Mouse (Mus musculus) Patski (cell line): Measurements from ENCODE around the gene Litaf. TPM values are rescaled to one million over a fixed set of nuclear protein-coding genes. Genes with fewer than 3 reads are reported as not detected.

Source experiments
- ATAC-seq: fragments of 100-300 bp; one replicate; pipeline ENCODE4 v1.8.0; 2021
- CTCF ChIA-PET: fragments of 350-600 bp; sonication (Branson Sonifier 250); formaldehyde crosslinking; loops from one replicate; lab custom pipeline; 2022; ENCODE audit warnings: inconsistent platforms; lab: Charles Lee
- POLR2A ChIA-PET: fragments of 350-600 bp; sonication (Branson Sonifier 250); formaldehyde crosslinking; loops from one replicate; lab custom pipeline; 2022; ENCODE audit warnings: antibody characterized with exemption, inconsistent platforms; lab: Charles Lee
- DNase-seq: peaks from one replicate; pipeline ENCODE4 v3.0.0-alpha.2; 2011; ENCODE audit warnings: low read depth, low spot score
- H3K27me3 ChIP-seq: fragments of 371-371 bp; one replicate; pipeline ENCODE4 v1.5.1; 2021
- CTCF ChIP-seq: fragments of 100-300 bp; IDR thresholded peaks from one replicate; pipeline ENCODE4 v1.5.1; 2021
- in situ Hi-C: fragments of 300-500 bp; cut with MboI; formaldehyde crosslinking; loops from 3 replicates; pipeline ENCODE4 v1.11.1; 2018; ENCODE audit warnings: low pct_unique_long_range_greater_than_20kb, mixed read lengths
- polyA plus RNA-seq: library from polyadenylated mRNA; unstranded; gene quantifications from one replicate; pipeline ENCODE4 v1.2.3, GENCODE M21; 2021

Gene Litaf
- polyA plus RNA-seq, 1 experiment from 2014 or later: 344 TPM

- no peak for ATAC-seq
- no peak for DNase-seq
- TF ChIP-seq CTCF: no peak
- CTCF ChIA-PET: no interaction called here
- H3K27me3 ChIP-seq: no peaks in the 10 kb centered on the region
- POLR2A ChIA-PET: interaction anchor here (0.6 to 1.0 kb wide), 3 partner anchors 14 to 53 kb away, joined by 3 to 4 read pairs (median 3); no protein-coding TSS in a partner anchor
- in situ Hi-C loops: no loop called here
Measured at GRCm38 (mm10) chr16:10955078-10955477, 110.9 kb downstream of the Litaf start.

GRCm38 (mm10) chr16:10952881-10953280, 113.1 kb downstream of the Litaf start:
- no peak for TF ChIP-seq CTCF
- DNase-seq: no peak
- in situ Hi-C loops: no loop called here
- no peak for ATAC-seq
- CTCF ChIA-PET: no interaction called here
- H3K27me3 ChIP-seq: no peaks in the 10 kb centered on the region
- POLR2A ChIA-PET: interaction anchor here (1.2 kb wide), 1 partner anchor 74 kb away, joined by 5 read pairs; no protein-coding TSS in a partner anchor

- no peaks in the 10 kb centered on the region for H3K27me3 ChIP-seq
- DNase-seq (no peak), ATAC-seq (no peak)
- CTCF ChIA-PET: interaction anchor here (1.7 to 2.7 kb wide), 3 partner anchors 40 to 82 kb away, joined by 5 to 10 read pairs (median 5); no protein-coding TSS in a partner anchor
- POLR2A ChIA-PET: no interaction called here
- in situ Hi-C loops: no loop called here
- no peak for TF ChIP-seq CTCF
Measured at GRCm38 (mm10) chr16:10952071-10952470, 113.9 kb downstream of the Litaf start.

- CTCF ChIA-PET: interaction anchor here (1.7 to 2.7 kb wide), 3 partner anchors 40 to 83 kb away, joined by 5 to 10 read pairs (median 5); no protein-coding TSS in a partner anchor
- DNase-seq: no peak
- TF ChIP-seq CTCF: no peak
- in situ Hi-C loops: no loop called here
- H3K27me3 ChIP-seq: no peaks in the 10 kb centered on the region
- no peak for ATAC-seq
- POLR2A ChIA-PET: interaction anchor here (1.7 kb wide), 1 partner anchor 40 kb away, joined by 3 read pairs; no protein-coding TSS in a partner anchor
Measured at GRCm38 (mm10) chr16:10951581-10951980, 114.4 kb downstream of the Litaf start.

- ATAC-seq: no peak
- no peak for TF ChIP-seq CTCF
- POLR2A ChIA-PET: interaction anchor here (1.7 kb wide), 1 partner anchor 41 kb away, joined by 3 read pairs; no protein-coding TSS in a partner anchor
- H3K27me3 ChIP-seq: no peaks in the 10 kb centered on the region
- CTCF ChIA-PET: interaction anchor here (1.9 to 2.7 kb wide), 2 partner anchors 66 to 84 kb away, joined by 5 to 10 read pairs; no protein-coding TSS in a partner anchor
- DNase-seq: no peak
- in situ Hi-C loops: no loop called here
Measured at GRCm38 (mm10) chr16:10950539-10950938, 115.4 kb downstream of the Litaf start.

GRCm38 (mm10) chr16:10947724-10948123, 118.2 kb downstream of the Litaf start:
- in situ Hi-C loops: loop anchor here (5.0 kb wide), 1 partner anchor 50 kb away; no protein-coding TSS in a partner anchor
- H3K27me3 ChIP-seq: no peaks in the 10 kb centered on the region
- no peak for ATAC-seq
- CTCF ChIA-PET: interaction anchor here (1.2 to 1.3 kb wide), 3 partner anchors 10 to 33 kb away, joined by 3 to 4 read pairs (median 4); no protein-coding TSS in a partner anchor
- POLR2A ChIA-PET: no interaction called here
- DNase-seq: no peak
- no peak for TF ChIP-seq CTCF

GRCm38 (mm10) chr16:10945381-10946127, 120.4 kb downstream of the Litaf start:
- DNase-seq (no peak), ATAC-seq (no peak)
- in situ Hi-C loops: loop anchor here (5.0 kb wide), 1 partner anchor 48 kb away; no protein-coding TSS in a partner anchor
- no peak for TF ChIP-seq CTCF
- H3K27me3 ChIP-seq: no peaks in the 10 kb centered on the region
- ChIA-PET POLR2A (interaction anchor here (0.6 to 0.7 kb wide), 2 partner anchors 20 to 41 kb away, joined by 3 to 4 read pairs; no protein-coding TSS in a partner anchor), CTCF (interaction anchor here (0.6 kb wide), 1 partner anchor 17 kb away, joined by 3 read pairs; no protein-coding TSS in a partner anchor)

- CTCF ChIA-PET: interaction anchor here (0.8 kb wide), 1 partner anchor 71 kb away, joined by 3 read pairs; no protein-coding TSS in a partner anchor
- POLR2A ChIA-PET: no interaction called here
- TF ChIP-seq CTCF: no peak
- ATAC-seq: no peak
- no peak for DNase-seq
- no peaks in the 10 kb centered on the region for H3K27me3 ChIP-seq
- in situ Hi-C loops: no loop called here
Measured at GRCm38 (mm10) chr16:10944545-10944944, 121.4 kb downstream of the Litaf start.

- no peaks in the 10 kb centered on the region for H3K27me3 ChIP-seq
- POLR2A ChIA-PET: no interaction called here
- in situ Hi-C loops: no loop called here
- DNase-seq: no peak
- CTCF ChIA-PET: no interaction called here
- no peak for TF ChIP-seq CTCF
- no peak for ATAC-seq
Measured at GRCm38 (mm10) chr16:10943257-10943656, 122.7 kb downstream of the Litaf start.

- no peak for TF ChIP-seq CTCF
- in situ Hi-C loops: no loop called here
- ChIA-PET POLR2A (interaction anchor here (0.5 kb wide), 1 partner anchor 87 kb away, joined by 4 read pairs; no protein-coding TSS in a partner anchor), CTCF (interaction anchor here (1.3 kb wide), 1 partner anchor 61 kb away, joined by 3 read pairs; no protein-coding TSS in a partner anchor)
- ATAC-seq (no peak), DNase-seq (no peak)
- no peaks in the 10 kb centered on the region for H3K27me3 ChIP-seq
Measured at GRCm38 (mm10) chr16:10940661-10941060, 125.3 kb downstream of the Litaf start.
